Comparison of ENCODE assay signal across 28 mouse cellular contexts in genomic region chr14:120323111-120323510, GRCm38 (mm10). TPM values are rescaled to one million over a fixed set of nuclear protein-coding genes. Genes with fewer than 3 reads are reported as not detected.
DNase-seq lines count a peak whose midpoint lies in the region; ATAC-seq and TF ChIP-seq lines count a peak whose summit lies in the region.
"Had no signal": no experiment of that assay in that cellular context is flagged by ENCODE, and none has a peak within 500 bp of the region (broad histone marks: within the 10 kb centered on the region; RNA-seq: fewer than 3 reads in every experiment).

No protein-coding gene starts in this region.

- WGBS in embryonic facial prominence, embryonic 13.5 days: 64% methylated on average over 1 of the region's 1 CpGs
- 85% methylated on average over 1 of the region's 1 CpGs for WGBS in embryonic facial prominence, embryonic 10.5 days
- WGBS in stomach, embryonic 16.5 days: 59% methylated on average over 1 of the region's 1 CpGs
- 50% methylated on average over 1 of the region's 1 CpGs for WGBS in stomach, postnatal 0 days

- H3K27ac ChIP-seq in embryonic facial prominence, embryonic 13.5 days: peak overlapping the region; percentile 48; the same call in 1 of the 2 replicates
- no peak overlapping the region for H3K27ac ChIP-seq in embryonic facial prominence, embryonic 10.5 days (replicated peaks)
- peak overlapping the region; percentile 16; the same call in 1 of the 2 replicates for H3K27ac ChIP-seq in stomach, embryonic 16.5 days (ENCODE audit: low read length)
- H3K27ac ChIP-seq in stomach, postnatal 0 days (replicated peaks): no peak overlapping the region
- peak overlapping the region; percentile 86 for H3K27ac ChIP-seq in embryonic fibroblast, embryonic 13.5 days (ENCODE audit: insufficient read depth, low read length)
- H3K27ac ChIP-seq: forebrain, embryonic 10.5 days; forebrain, embryonic 15.5 days; heart, adult 2 months; hindbrain, embryonic 13.5 days; kidney, postnatal 0 days; limb, embryonic 12.5 days; midbrain, embryonic 13.5 days; stomach, embryonic 15.5 days had no signal

- no peaks in the 10 kb centered on the region for H3K27me3 ChIP-seq in embryonic facial prominence, embryonic 13.5 days
- no peaks in the 10 kb centered on the region for H3K27me3 ChIP-seq in embryonic facial prominence, embryonic 10.5 days (replicated peaks; ENCODE audit: low read depth, poor library complexity, severe bottlenecking)
- H3K27me3 ChIP-seq in stomach, embryonic 16.5 days (ENCODE audit: control insufficient read depth, insufficient read depth, low read length): no peaks in the 10 kb centered on the region
- H3K27me3 ChIP-seq in stomach, postnatal 0 days (ENCODE audit: control insufficient read depth, insufficient read depth, low read length): no peaks in the 10 kb centered on the region
- H3K27me3 ChIP-seq: CH12.LX; forebrain, embryonic 15.5 days; heart, embryonic 12.5 days; hindbrain, embryonic 13.5 days; limb, embryonic 12.5 days; midbrain, embryonic 13.5 days; stomach, embryonic 15.5 days had no signal

- no peaks in the 10 kb centered on the region for H3K9me3 ChIP-seq in embryonic facial prominence, embryonic 13.5 days
- no peaks in the 10 kb centered on the region for H3K9me3 ChIP-seq in embryonic facial prominence, embryonic 10.5 days
- H3K9me3 ChIP-seq in stomach, embryonic 16.5 days (replicated peaks; ENCODE audit: control insufficient read depth, low read length): no peaks in the 10 kb centered on the region
- H3K9me3 ChIP-seq in stomach, postnatal 0 days (ENCODE audit: control insufficient read depth, low read length): no peaks in the 10 kb centered on the region
- H3K9me3 ChIP-seq: forebrain, embryonic 10.5 days; forebrain, embryonic 15.5 days; heart, embryonic 12.5 days; hindbrain, embryonic 13.5 days; limb, embryonic 12.5 days; midbrain, embryonic 13.5 days; stomach, embryonic 15.5 days had no signal

- peaks cover 31% of the 10 kb centered on the region for H3K36me3 ChIP-seq in embryonic facial prominence, embryonic 13.5 days
- H3K36me3 ChIP-seq in embryonic facial prominence, embryonic 10.5 days (replicated peaks): peaks cover 31% of the 10 kb centered on the region
- no peaks in the 10 kb centered on the region for H3K36me3 ChIP-seq in stomach, embryonic 16.5 days (ENCODE audit: control insufficient read depth, insufficient read depth, low read length)
- 0 out of 2 replicates have a peak, but pooled peaks cover 4% of the 10 kb centered on the region for H3K36me3 ChIP-seq in stomach, postnatal 0 days (ENCODE audit: control insufficient read depth, insufficient read depth, low read length)
- H3K36me3 ChIP-seq: forebrain, embryonic 15.5 days; hindbrain, embryonic 13.5 days; midbrain, embryonic 13.5 days; stomach, embryonic 15.5 days had no signal

- DNase-seq in embryonic facial prominence, embryonic 10.5 days (ENCODE audit: low spot score): no peak
- no peak for DNase-seq in stomach, postnatal 0 days (ENCODE audit: low spot score)
- no peak for DNase-seq in cerebellum, adult 11 months
- DNase-seq in layer of hippocampus, adult 11-12 months (ENCODE audit: low spot score): no peak
- DNase-seq: adrenal gland, postnatal 25 days; cerebellum, postnatal 10 days; heart, adult 2 months; heart, postnatal 4 days; kidney, adult 2 months; kidney, postnatal 4 days; layer of hippocampus, postnatal 36 days; liver, postnatal 0 days; lung, postnatal 10 days; thymus, adult 18-20 months; thymus, postnatal 36 days had no signal

- no peak overlapping the region for H3K4me2 ChIP-seq in embryonic facial prominence, embryonic 13.5 days
- H3K4me2 ChIP-seq in stomach, embryonic 16.5 days (ENCODE audit: low read depth, low read length): no peak overlapping the region
- no peak overlapping the region for H3K4me2 ChIP-seq in stomach, postnatal 0 days (replicated peaks; ENCODE audit: low read depth)
- H3K4me2 ChIP-seq: forebrain, embryonic 15.5 days; heart, embryonic 12.5 days; hindbrain, embryonic 13.5 days; limb, embryonic 12.5 days; midbrain, embryonic 13.5 days; stomach, embryonic 15.5 days had no signal

- H3K4me1 ChIP-seq in embryonic facial prominence, embryonic 13.5 days: peaks cover 57% of the 10 kb centered on the region
- H3K4me1 ChIP-seq in embryonic facial prominence, embryonic 10.5 days: peaks cover 18% of the 10 kb centered on the region
- H3K4me1 ChIP-seq in stomach, embryonic 16.5 days (ENCODE audit: control insufficient read depth, insufficient read depth, low read length): peaks cover 29% of the 10 kb centered on the region
- H3K4me1 ChIP-seq in stomach, postnatal 0 days (replicated peaks; ENCODE audit: control insufficient read depth, insufficient read depth): peaks cover 3% of the 10 kb centered on the region; the same call in 1 of the 2 replicates
- H3K4me1 ChIP-seq in embryonic fibroblast, embryonic 13.5 days (ENCODE audit: control insufficient read depth, insufficient read depth, low read length): peaks cover 44% of the 10 kb centered on the region

- no peak for TF ChIP-seq EP300 in stomach, postnatal 0 days (optimal IDR thresholded peaks at IDR 0.05)

- no peak for ATAC-seq in embryonic facial prominence, embryonic 13.5 days (ENCODE audit: insufficient number of reproducible peaks, insufficient read depth, low FRiP score, low TSS enrichment, low read depth)
- ATAC-seq in stomach, embryonic 16.5 days (ENCODE audit: insufficient read depth, low FRiP score): no peak
- no peak for ATAC-seq in stomach, postnatal 0 days (ENCODE audit: low FRiP score, low TSS enrichment)
- no peak for ATAC-seq in CD4-positive, CD25-positive, alpha-beta regulatory T cell, adult 4 months
- ATAC-seq: forebrain, embryonic 15.5 days; midbrain, embryonic 13.5 days had no signal

- no peak for TF ChIP-seq POLR2A in embryonic fibroblast, embryonic 13.5 days (IDR thresholded peaks at IDR 0.05; ENCODE audit: low read depth, low read length)

- TF ChIP-seq CTCF in stomach, postnatal 0 days (IDR thresholded peaks at IDR 0.05; ENCODE audit: low read depth): no peak
- no peak for TF ChIP-seq CTCF in embryonic fibroblast, embryonic 13.5 days (IDR thresholded peaks at IDR 0.05; ENCODE audit: borderline replicate concordance, insufficient read depth, low read length)

- H3K9ac ChIP-seq in embryonic facial prominence, embryonic 13.5 days: no peak overlapping the region
- H3K9ac ChIP-seq in stomach, embryonic 16.5 days (ENCODE audit: low read length): no peak overlapping the region
- no peak overlapping the region for H3K9ac ChIP-seq in stomach, postnatal 0 days (ENCODE audit: low read length)
- H3K9ac ChIP-seq: forebrain, embryonic 15.5 days; heart, embryonic 12.5 days; hindbrain, embryonic 13.5 days; limb, embryonic 12.5 days; liver, postnatal 0 days; midbrain, embryonic 13.5 days; stomach, embryonic 15.5 days had no signal

- no peak overlapping the region for H3K4me3 ChIP-seq in embryonic facial prominence, embryonic 13.5 days
- H3K4me3 ChIP-seq in embryonic facial prominence, embryonic 10.5 days: no peak overlapping the region
- H3K4me3 ChIP-seq in stomach, embryonic 16.5 days (replicated peaks; ENCODE audit: low read length): no peak overlapping the region
- H3K4me3 ChIP-seq in stomach, postnatal 0 days (ENCODE audit: low read depth, low read length): no peak overlapping the region
- H3K4me3 ChIP-seq in embryonic fibroblast, embryonic 13.5 days (ENCODE audit: insufficient read depth, low read length): no peak overlapping the region
- H3K4me3 ChIP-seq: forebrain, embryonic 10.5 days; forebrain, embryonic 15.5 days; heart, adult 2 months; heart, embryonic 12.5 days; hindbrain, embryonic 13.5 days; limb, embryonic 12.5 days; midbrain, embryonic 13.5 days; stomach, embryonic 15.5 days had no signal

RNA-seq across cellular contexts. Expression of gene Mbnl2, which starts 47.6 kb away (rescaled TPM):
- polyA plus RNA-seq in embryonic facial prominence, embryonic 13.5 days (2015; fragmentation: Nextera tagmentation; extraction: Ambion mirVana): 146 and 173 TPM in 2 replicates
- 42.8 and 54.1 TPM in 2 replicates for polyA plus RNA-seq in embryonic facial prominence, embryonic 10.5 days (2016; fragmentation: Nextera tagmentation; extraction: Ambion mirVana)
- polyA plus RNA-seq in stomach, embryonic 16.5 days (2015; fragmentation: Nextera tagmentation; extraction: Ambion mirVana): 131 and 136 TPM in 2 replicates
- 101 and 104 TPM in 2 replicates for polyA plus RNA-seq in stomach, postnatal 0 days (2015; fragmentation: Nextera tagmentation; extraction: Ambion mirVana)
- polyA plus RNA-seq in embryonic fibroblast, embryonic 13.5 days (2011; ENCODE audit: insufficient read length, low read depth, missing spikeins): 207 and 222 TPM in 2 replicates
- 10 to 100 TPM; 50.7 to 52.1 TPM for polyA plus RNA-seq in CD4-positive, CD25-positive, alpha-beta regulatory T cell, adult 4 months (2017; shearing (Covaris generic))

Comparison
In these comparisons a context has a peak if more than half of its experiments do, and no peak if none do; other contexts are left out.
1. H3K27ac ChIP-seq: peak in embryonic facial prominence, embryonic 13.5 days (single experiment), stomach, embryonic 16.5 days (single experiment) and embryonic fibroblast, embryonic 13.5 days (single experiment); none in embryonic facial prominence, embryonic 10.5 days (single experiment) and stomach, postnatal 0 days (single experiment).